Mouse (Mus musculus): ENCODE measurements around the gene Mbd3. TPM values are rescaled to one million over a fixed set of nuclear protein-coding genes. Genes with fewer than 3 reads are reported as not detected.
A peak's percentile ranks its signal among the peaks of the same experiment; 100 is the strongest.

The Mbd3 gene
- total RNA-seq, 2 experiments from 2014 or later: 78.6 to 84.0 TPM

DNA sequence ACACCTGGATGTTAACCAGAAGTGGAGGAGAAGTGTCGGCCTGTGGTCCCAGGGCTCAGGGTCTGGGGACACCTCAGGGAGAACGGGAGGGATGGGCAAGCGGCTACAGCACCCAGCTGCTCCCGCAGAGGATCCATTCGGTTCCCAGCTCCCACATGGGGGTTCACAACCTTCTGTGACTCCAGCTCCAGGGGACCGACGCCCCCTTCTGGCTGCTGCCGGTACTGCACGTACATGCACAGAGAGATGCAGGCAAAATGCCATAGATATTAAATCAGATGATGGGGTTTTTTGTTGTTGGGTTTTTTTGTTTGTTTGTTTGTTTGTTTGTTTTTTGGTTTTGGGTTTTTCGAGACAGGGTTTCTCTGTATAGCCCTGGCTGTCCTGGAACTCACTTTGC, 21.6 kb downstream of the Mbd3 start:
- intact Hi-C loops (cut with DNase I): loop anchor here (2.0 to 10.0 kb wide), 4 partner anchors 67 to 177 kb away; partner anchors contain the start of gene Apc2
- peak in 1 of 2 experiments; percentile 45 for DNase-seq

- DNase-seq: peak; percentile 92 to 97
- intact Hi-C loops (cut with DNase I): loop anchor here (2.0 to 10.0 kb wide), 4 partner anchors 69 to 179 kb away; partner anchors contain the start of gene Apc2
These were observed 23.2 kb downstream of the Mbd3 start for GRCm38 (mm10) chr10:80376160-80376559.

DNA sequence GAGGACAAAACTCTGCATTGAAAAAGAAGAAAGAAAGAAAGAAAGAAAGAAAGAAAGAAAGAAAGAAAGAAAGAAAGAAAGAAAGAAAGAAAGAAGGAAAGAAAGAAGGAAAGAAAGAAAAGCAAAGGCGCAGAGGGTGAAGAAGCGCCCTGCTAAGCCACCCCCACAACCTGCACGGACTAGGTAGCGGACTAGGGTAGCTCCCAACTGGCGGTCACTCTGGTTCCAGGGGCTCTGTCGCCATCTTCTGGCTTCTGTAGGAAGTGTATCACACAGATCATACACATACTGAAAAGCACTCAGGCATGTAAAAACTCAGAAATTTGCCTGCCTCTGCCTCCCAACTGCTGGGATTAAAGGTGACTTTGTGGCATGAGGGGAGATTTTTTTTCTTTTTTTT, 25.3 kb downstream of the Mbd3 start:
- DNase-seq: peak; percentile 68 to 85
- intact Hi-C loops (cut with DNase I): loop anchor here (1.0 to 10.0 kb wide), 3 partner anchors 24 to 181 kb away; no protein-coding TSS in a partner anchor

DNA sequence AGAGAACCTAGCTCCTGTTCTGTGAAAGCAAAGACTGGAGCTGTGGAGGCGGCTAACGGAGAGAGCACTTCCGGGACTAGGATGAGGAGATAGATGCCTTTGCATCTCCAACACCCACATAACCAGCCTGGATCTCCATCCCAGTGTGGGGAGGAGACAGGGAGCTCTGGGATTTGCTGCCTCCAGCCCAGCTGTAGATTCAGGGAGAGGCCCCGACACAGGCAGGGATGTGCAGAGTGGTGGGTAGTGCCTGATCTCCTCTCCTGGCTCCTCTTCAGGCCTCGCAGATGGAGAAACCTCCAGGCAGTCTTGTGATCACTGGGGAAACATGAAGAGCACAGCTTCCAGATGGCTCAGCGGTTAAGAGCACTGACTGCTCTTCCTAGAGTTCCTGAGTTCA, 26.6 kb downstream of the Mbd3 start:
- intact Hi-C loops (cut with DNase I): loop anchor here (10.0 kb wide), 1 partner anchor 182 kb away; no protein-coding TSS in a partner anchor
- DNase-seq: no peak

DNA sequence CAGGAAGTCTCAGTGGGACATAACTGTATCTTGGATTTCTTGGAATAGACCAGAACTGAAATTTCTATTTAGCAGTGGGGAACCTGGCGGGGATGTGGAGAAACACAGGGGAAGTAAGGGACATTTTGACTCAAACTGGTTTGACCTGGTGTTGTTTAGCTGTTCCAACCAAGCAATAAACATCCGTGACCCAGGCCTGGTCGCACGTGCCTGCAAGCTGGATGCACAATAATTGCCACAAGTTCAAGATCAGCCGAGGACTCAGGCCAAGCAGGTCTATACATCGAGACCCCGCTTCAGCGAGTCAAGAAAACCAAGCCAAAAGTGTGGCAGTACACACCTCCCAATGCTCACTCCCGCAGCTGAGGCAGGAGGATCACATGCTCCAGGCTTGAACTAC, 27.4 kb downstream of the Mbd3 start:
- intact Hi-C loops (cut with DNase I): loop anchor here (10.0 kb wide), 1 partner anchor 183 kb away; no protein-coding TSS in a partner anchor
- DNase-seq: no peak

DNA sequence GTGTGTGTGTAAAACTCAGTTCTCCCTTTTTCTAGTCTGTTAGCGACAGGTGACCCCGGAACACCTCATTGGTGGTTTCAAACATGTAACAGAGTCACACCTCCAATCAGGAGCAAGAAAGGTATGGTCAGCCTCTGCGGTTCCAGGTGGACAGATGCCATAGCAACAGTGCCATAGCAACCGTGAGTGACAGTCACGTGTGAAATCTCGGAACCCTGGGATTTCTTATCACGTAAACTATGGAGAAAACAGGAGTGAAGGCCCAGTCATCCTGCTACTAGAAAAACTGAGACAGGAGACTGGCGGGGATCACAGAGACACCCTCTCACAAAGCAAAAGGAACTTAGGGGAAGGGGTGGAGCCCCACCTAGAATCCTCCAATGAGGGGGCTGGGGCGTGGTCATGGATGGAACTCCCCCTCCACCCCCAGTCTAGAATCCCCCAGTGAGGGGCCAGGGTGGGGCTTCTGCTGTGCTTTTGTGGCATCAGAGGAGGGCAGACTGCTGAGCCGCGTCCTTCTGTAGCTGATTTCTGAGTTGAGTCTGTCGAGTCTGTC, 27.9 kb downstream of the Mbd3 start:
- intact Hi-C loops (cut with DNase I): loop anchor here (10.0 kb wide), 1 partner anchor 183 kb away; no protein-coding TSS in a partner anchor
- DNase-seq: peak in 1 of 2 experiments; percentile 35

- intact Hi-C loops (cut with DNase I): loop anchor here (10.0 kb wide), 1 partner anchor 185 kb away; no protein-coding TSS in a partner anchor
- DNase-seq: no peak
These were observed 29.2 kb downstream of the Mbd3 start for GRCm38 (mm10) chr10:80369995-80370747.

GRCm38 (mm10) chr10:80368392-80368791, 31.0 kb downstream of the Mbd3 start:
- no peak for DNase-seq
- intact Hi-C loops (cut with DNase I): no loop called here

- intact Hi-C loops (cut with DNase I): no loop called here
These were observed 31.4 kb downstream of the Mbd3 start for GRCm38 (mm10) chr10:80367954-80368353.

GRCm38 (mm10) chr10:80365736-80366135, 33.6 kb downstream of the Mbd3 start:
- intact Hi-C loops (cut with DNase I): no loop called here

More at GRCm38 (mm10) chr10:80367954-80368353, 31.4 kb downstream of the Mbd3 start:
- no peak for DNase-seq

GRCm38 (mm10) chr10:80363734-80364133, 35.6 kb downstream of the Mbd3 start:
- DNase-seq: no peak
- intact Hi-C loops (cut with DNase I): no loop called here

More at GRCm38 (mm10) chr10:80365736-80366135, 33.6 kb downstream of the Mbd3 start:
- no peak for DNase-seq

DNA sequence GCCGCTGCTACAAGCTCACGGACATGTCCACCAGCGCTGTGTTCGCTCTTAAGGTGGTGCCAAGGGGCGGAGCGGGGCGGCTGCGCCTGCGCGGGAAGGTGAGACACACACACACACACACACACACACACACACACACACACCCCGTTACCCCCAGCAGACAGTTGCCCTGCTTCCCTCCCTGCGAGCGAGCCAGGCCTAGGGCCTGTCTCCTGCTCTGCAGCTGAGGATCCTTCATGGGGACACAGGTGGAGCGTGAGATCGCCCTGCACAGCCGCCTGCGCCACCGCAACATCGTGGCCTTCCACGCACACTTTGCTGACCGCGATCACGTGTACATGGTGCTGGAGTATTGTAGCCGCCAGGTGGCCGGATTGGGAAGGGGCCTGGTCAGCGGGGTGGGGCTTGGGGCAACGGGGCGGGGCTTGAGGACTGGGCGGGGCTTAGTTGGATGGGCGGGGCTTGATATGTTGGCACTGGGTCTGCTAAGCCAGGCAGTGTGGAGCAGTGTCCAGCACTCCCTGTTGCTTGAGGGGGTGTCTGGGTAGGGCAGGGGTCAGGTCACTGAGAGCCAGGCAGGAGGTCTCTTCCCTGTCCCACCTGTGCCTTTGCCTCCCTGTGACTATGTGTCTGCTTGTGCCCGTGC, 41.2 kb downstream of the Mbd3 start:
- peak in 1 of 2 experiments; percentile 49 for DNase-seq
- intact Hi-C loops (cut with DNase I): no loop called here

GRCm38 (mm10) chr10:80357336-80357735, 42.0 kb downstream of the Mbd3 start:
- intact Hi-C loops (cut with DNase I): no loop called here

DNA sequence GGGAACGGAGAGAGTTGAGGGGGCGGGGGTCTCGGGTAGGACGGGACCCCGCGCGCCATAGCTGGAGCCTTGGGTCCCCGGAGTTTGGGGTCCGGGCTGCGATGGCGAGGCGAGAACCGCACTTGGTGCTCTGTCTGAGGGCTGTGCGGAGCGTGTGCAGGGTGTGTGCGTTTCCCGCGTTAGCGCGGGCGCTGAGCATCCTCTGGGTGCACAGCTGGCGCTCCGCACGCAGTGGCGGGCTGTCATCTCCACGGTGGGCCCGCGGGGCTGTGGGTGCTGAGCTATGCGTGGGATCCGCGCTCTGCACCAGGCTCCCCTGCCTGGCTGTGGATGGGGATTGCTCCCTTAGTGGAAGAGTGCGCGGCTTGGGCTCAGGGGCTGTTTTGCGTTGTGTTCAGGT, 42.6 kb downstream of the Mbd3 start:
- intact Hi-C loops (cut with DNase I): no loop called here
- no peak for DNase-seq

More at GRCm38 (mm10) chr10:80357336-80357735, 42.0 kb downstream of the Mbd3 start:
- DNase-seq: no peak

DNA sequence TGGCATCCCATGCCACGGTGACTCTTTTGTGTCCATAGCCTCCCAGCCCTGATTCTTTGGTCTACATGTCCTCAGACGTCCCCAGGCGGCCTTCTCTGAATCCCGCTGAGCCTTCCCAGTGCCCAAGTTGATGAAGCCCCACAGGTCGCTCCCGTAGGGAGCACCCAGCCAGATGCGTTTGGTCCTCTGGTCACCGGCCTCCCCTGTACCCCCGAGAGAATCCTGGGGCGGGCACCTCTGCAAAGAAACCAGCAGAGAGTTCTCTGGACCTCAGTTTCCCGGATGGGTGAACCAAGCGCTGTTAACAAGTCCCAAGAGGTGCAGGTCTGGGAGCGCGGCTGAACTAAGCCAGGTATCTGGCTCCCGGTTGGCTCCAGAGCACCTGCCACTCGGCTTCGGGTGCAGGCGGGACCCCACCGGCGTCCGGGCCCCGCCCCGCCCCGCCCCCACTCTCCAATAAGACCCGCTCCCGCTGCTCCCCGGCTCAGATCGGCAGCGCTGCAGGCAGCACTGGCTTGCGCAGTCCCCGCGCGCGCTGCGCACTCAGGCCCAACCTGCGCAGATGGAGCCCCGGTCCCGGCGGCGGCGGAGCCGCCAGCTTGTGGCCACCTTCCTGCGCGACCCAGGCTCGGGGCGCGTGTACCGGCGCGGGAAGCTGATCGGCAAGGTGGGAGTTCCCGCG, 43.2 kb downstream of the Mbd3 start, which contains the start of gene Plk5:
Gene Plk5, plus strand, starts transcription at position 459 of the 682 bp plus-strand sequence.
- no peak for DNase-seq
- intact Hi-C loops (cut with DNase I): no loop called here

DNA sequence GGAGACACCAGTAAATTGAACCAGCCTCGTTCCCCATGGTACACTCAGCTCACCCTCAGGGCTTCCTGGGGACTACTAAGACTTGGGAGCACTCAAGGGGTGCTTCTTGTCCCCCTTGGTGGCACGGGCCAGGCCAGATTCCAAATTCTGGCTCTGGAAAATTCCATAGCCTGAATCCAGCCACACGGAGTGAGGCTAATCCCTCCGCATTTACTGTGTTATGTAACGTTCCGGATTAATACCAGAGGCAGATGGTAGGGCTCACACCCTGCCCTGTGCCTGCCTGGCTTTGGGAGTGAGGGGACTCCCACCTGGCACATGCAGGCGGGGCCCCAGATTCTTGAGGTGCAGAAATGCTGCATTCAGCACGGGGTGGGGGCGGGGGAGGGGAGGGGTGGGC, 43.9 kb downstream of the Mbd3 start:
- intact Hi-C loops (cut with DNase I): no loop called here
- DNase-seq: no peak

DNA sequence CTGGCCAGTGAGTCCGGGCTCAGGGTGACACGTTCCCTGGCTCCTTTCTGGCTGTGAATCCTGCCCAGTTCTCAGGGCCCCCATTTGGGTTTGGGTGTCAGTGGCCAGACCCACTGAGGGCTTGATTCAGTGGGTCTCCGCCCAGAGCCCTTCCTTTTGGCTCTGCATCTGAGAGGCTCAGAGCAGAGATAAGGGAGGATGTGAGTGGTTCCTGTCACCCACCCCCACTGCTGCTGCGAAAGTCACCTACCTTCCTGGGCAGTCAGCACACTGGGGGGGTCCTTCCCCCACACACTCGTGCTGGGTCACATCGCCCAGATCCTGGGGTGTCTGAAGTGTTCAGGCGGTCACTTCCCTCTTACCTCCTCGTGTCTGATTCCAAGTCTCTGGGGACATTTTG, 46.6 kb downstream of the Mbd3 start:
- intact Hi-C loops (cut with DNase I): no loop called here
- DNase-seq: no peak

- intact Hi-C loops (cut with DNase I): no loop called here
- no peak for DNase-seq
These were observed 47.5 kb downstream of the Mbd3 start for GRCm38 (mm10) chr10:80351896-80352295.

DNA sequence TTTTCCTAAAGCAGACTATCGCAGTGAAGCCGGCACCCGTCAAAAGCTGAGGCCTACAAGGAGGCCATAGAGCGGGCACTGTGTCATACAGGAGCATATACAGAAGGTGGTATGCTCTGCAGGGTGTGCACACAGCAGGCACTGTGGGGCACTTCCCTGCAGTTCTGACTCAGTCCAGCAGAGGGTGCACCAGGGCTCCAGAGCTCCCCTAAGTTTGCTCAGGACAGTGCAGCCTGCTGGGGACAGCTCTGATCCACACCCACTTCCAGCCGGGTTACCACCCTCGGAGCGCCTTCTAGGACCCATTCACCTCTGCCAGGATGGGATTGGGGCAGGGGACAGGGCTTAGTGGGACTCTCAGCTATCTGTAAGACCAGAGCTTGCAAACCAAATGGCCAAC, 49.1 kb downstream of the Mbd3 start:
- DNase-seq: peak; percentile 88 to 95
- intact Hi-C loops (cut with DNase I): loop anchor here (1.0 kb wide), 1 partner anchor 24 kb away; no protein-coding TSS in a partner anchor

DNA sequence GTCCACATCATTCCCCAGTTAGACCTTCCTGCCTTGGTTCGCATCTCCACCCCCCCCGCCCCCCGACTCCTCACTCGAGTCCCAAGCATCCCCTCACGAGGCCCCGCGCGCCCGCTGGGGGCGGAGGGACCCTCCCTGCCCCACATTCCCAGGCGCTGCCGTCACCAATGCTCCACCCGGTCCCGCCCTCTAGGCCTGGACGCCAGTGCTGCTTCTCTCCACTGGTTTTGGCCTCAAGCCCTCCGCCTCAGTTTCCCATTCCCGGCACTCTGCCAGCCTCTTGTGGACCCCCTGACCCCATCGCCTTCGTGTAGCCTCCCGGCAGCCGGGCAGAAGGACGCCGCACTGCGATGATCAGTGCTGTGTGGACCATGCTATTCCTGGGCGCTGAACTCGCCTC, 50.4 kb downstream of the Mbd3 start:
- peak in 1 of 2 experiments; percentile 55 for DNase-seq
- intact Hi-C loops (cut with DNase I): loop anchor here (1.0 kb wide), 1 partner anchor 54 kb away; the partner anchor contains the start of gene Apc2
